Mouse (Mus musculus) ovary, postnatal 10 days (tissue): ENCODE data around the gene Gcnt1.

ENCODE experiments used
- DNase-seq: peaks from one replicate; pipeline ENCODE4 v3.0.0; 2022; ENCODE audit warnings: low spot score

The Gcnt1 gene

GRCm38 (mm10) chr19:17323689-17324241 lies 48.9 kb downstream of the Gcnt1 start:
- DNase-seq: no peak

GRCm38 (mm10) chr19:17323006-17323688 lies 49.5 kb downstream of the Gcnt1 start:
- DNase-seq: no peak

DNA sequence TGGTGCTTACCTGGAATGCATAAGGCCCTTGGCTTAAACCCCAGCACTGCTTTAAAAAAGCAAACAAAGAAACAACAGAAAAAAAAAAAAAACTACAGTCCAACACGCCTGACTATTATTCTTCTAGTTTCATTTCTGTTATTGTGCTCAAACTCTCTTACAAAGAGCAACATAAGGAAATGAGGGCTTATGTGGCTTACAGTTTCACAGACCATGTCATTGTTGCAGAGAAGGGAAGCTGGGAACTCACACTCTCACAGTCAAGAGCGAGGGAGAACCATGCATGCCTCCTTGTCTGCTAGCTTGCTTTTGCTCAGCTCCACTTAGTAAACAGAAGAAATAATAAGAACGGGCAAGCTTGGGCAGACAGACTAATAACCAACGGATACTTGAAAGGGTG lies 52.9 kb downstream of the Gcnt1 start:
- DNase-seq: no peak

- no peak for DNase-seq
Observed at GRCm38 (mm10) chr19:17318733-17319132, 53.9 kb downstream of the Gcnt1 start.

GRCm38 (mm10) chr19:17316311-17317003 lies 56.2 kb downstream of the Gcnt1 start:
- DNase-seq: no peak

- DNase-seq: no peak
Observed at GRCm38 (mm10) chr19:17314451-17314850, 58.2 kb downstream of the Gcnt1 start.

GRCm38 (mm10) chr19:17313766-17314165 lies 58.9 kb downstream of the Gcnt1 start:
- no peak for DNase-seq

DNA sequence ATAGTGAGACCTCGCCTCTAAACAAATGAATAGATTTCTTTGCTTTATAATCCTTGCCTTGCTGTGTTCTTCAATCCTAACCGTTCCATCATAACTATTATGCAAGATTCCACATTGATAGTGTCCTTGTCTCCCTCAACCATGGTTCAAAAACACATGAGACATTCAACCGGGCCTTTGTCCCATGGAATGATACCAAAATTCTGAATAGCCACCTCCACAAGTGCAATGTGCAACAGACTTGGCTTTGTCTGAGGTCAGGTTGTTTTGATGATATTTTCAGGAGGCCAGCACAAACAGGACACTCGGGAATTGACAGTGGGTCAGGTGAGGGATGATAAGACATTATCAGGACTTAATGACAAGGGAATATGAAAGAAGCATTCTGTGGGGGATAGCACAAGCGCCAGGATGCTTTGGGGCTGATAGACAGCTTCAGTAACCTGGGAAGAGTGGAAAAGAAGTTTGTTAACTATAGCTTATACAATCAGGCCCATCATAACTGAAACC lies 59.9 kb downstream of the Gcnt1 start:
- DNase-seq: no peak

DNA sequence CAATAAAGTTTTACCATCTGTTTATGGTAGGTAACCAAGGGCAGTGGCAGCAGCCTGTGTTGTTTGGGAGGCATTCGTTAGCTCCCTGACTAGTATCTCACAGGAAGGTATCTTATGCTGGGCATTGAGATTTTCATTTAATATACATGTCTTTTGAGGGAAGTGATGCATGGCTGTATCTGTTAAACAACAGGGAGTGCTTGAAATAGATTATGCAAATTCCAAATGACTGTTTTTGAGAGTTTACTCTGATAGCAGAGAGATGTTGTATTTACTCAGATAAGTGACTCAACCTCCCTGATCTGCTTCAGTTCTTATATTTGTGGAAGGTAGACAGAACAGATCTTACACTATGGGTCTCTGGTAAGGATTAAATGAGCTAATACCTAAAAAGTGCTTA lies 61.1 kb downstream of the Gcnt1 start:
- DNase-seq: no peak

GRCm38 (mm10) chr19:17311031-17311430 lies 61.6 kb downstream of the Gcnt1 start:
- no peak for DNase-seq

GRCm38 (mm10) chr19:17296081-17296480 lies 76.6 kb downstream of the Gcnt1 start:
- no peak for DNase-seq

DNA sequence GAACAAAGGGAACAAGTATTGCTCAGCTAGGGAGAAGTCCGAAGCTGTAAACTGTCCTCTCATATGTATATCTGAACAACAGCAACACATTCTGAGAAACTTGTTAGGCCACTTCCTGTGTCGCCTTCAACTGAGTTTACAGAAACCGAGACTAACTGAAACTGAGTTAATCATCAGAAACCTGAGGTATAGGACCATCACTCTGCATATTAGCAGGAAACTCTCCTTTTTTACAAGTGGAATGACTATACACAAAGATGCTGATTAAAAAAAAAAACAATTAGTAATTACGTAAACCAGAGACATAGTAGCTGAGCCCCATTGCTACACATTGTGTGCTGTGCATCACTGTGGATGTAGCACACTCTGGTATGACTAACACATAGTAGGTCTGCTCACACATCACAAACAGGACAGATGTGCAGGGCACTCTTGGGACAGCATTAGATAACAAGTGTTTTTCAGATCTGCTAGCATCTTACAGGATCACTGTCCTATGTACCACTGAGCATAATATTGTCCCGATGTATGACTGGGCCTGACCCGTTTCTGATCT lies 77.4 kb downstream of the Gcnt1 start:
- DNase-seq: no peak

- DNase-seq: no peak
Observed at GRCm38 (mm10) chr19:17294136-17294535, 78.5 kb downstream of the Gcnt1 start.

DNA sequence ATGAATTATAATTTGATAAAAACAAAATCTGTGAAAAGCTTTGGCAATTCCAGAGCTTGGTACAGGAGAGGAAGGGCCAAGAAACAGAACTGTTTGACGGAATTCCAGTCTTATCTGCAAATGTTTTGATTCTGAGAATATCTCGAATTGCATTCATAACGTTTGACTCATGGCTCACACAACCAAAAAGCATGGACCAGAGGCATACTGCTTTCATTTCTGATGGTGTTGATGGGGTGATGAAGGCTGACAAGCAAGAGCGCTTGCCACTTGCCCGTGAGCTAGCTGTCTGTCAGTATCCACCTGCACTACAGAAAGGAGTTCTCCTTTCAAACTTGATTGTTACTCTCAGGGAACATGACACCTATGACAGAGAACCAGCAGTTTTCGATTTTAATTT lies 83.1 kb downstream of the Gcnt1 start:
- no peak for DNase-seq

- no peak for DNase-seq
Observed at GRCm38 (mm10) chr19:17286004-17286403, 86.6 kb downstream of the Gcnt1 start.

DNA sequence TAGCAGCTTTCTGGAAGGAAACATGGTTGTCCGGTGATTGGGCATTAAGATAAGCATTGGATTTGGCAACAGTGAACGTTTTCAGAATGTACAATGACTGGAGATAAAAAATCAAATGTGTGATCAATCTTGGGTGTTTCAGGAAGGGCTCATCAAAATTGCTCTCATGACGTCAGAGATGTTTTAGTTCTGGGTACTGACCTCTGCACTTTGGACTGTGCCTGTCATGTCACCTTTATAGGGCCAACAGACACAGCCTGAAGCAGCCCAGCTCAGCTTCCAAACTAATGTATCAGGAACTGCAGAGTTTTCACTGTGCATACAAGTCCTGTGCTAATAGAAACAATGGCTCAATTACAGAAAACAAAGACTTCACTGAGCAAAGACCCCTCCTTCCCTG lies 89.3 kb downstream of the Gcnt1 start:
- no peak for DNase-seq

- DNase-seq: no peak
Observed at GRCm38 (mm10) chr19:17278381-17279051, 94.1 kb downstream of the Gcnt1 start.
